Mouse (Mus musculus) kidney, postnatal 0 days (tissue): ENCODE data around the gene Arhgdib. TPM values are rescaled to one million over a fixed set of nuclear protein-coding genes. Genes with fewer than 3 reads are reported as not detected.

ENCODE experiments used
- ATAC-seq: fragments of 200-750 bp; cut with Nextera tagmentation; replicated peaks from 2 replicates; pipeline ENCODE4 v1.8.0; 2017; ENCODE audit warnings: low read depth, moderate number of reproducible peaks, moderate TSS enrichment, moderate library complexity; ENCODE audit not compliant: low FRiP score
- DNase-seq: peaks from one replicate; pipeline ENCODE4 v3.0.0-alpha.2; 2016; ENCODE audit warnings: low spot score
- H3K27ac ChIP-seq: fragments of 300-500 bp; sonication (generic); 2 replicates; pipeline ENCODE4 v1.5.1; 2014; ENCODE audit warnings: mild to moderate bottlenecking
- H3K27me3 ChIP-seq: fragments of 300-500 bp; sonication (generic); 2 replicates; pipeline ENCODE4 v1.6.1; 2014; ENCODE audit warnings: low read length, mixed read lengths; ENCODE audit not compliant: insufficient read depth
- H3K36me3 ChIP-seq: fragments of 300-500 bp; sonication (generic); 2 replicates; pipeline ENCODE4 v1.6.1; 2014; ENCODE audit warnings: low read length, mixed read lengths; ENCODE audit not compliant: insufficient read depth
- H3K4me1 ChIP-seq: fragments of 300-500 bp; sonication (generic); replicated peaks from 2 replicates; pipeline ENCODE4 v1.6.1; 2014; ENCODE audit warnings: antibody characterized with exemption, low read length, mixed read lengths; ENCODE audit not compliant: insufficient read depth
- H3K4me2 ChIP-seq: fragments of 300-500 bp; sonication (generic); 2 replicates; pipeline ENCODE4 v1.6.1; 2014; ENCODE audit warnings: mild to moderate bottlenecking, low read length, moderate library complexity, mixed read lengths
- H3K4me3 ChIP-seq: fragments of 300-500 bp; sonication (generic); replicated peaks from 2 replicates; pipeline ENCODE4 v1.5.1; 2014; ENCODE audit warnings: low read depth, low read length
- H3K9ac ChIP-seq: fragments of 300-500 bp; sonication (generic); 2 replicates; pipeline ENCODE4 v1.6.1; 2014; ENCODE audit warnings: low read depth, low read length
- H3K9me3 ChIP-seq: fragments of 300-500 bp; sonication (generic); replicated peaks from 2 replicates; pipeline ENCODE4 v1.6.1; 2016; ENCODE audit warnings: low read length, inconsistent platforms, mixed read lengths
- CTCF ChIP-seq: IDR thresholded peaks from 2 replicates; pipeline ENCODE4 v1.5.1; 2016; ENCODE audit warnings: antibody characterized with exemption, low read depth, mild to moderate bottlenecking, moderate library complexity
- WGBS: fragments of 180-500 bp; shearing (Covaris S2); extraction: QIAGEN DNeasy Blood & Tissue Kit; methylation state at CpG from one replicate; pipeline ENCODE4 v1.1.7; 2014; 5-methylcytosine and 5-hydroxymethylcytosine counted together
- polyA plus RNA-seq: library from polyadenylated mRNA; unstranded; fragments of >200 nt; fragmentation: Nextera tagmentation; extraction: Ambion mirVana; gene quantifications from 2 replicates; pipeline ENCODE4 v1.2.1, GENCODE M21; 2015

The Arhgdib gene
- polyA plus RNA-seq, 1 experiment from 2014 or later = 106 TPM

GRCm38 (mm10) chr6:136898954-136899353 lies 42.7 kb downstream of the Arhgdib start:
- H3K27ac ChIP-seq = peak overlapping the region; percentile 52; the same call in 1 of the 2 replicates
- no peak overlapping the region for H3K4me2 ChIP-seq
- H3K4me1 ChIP-seq = peaks cover 3% of the 10 kb centered on the region
- 47% methylated on average over 2 of the region's 2 CpGs for WGBS
- TF ChIP-seq CTCF = no peak
- no peaks in the 10 kb centered on the region for H3K27me3 ChIP-seq
- DNase-seq (no peak), ATAC-seq (no peak)
- H3K4me3 ChIP-seq = no peak overlapping the region
- no peaks in the 10 kb centered on the region for H3K36me3 ChIP-seq
- no peaks in the 10 kb centered on the region for H3K9me3 ChIP-seq
- H3K9ac ChIP-seq = no peak overlapping the region

- WGBS = 18% methylated on average over 4 of the region's 4 CpGs
- no peaks in the 10 kb centered on the region for H3K27me3 ChIP-seq
Observed at GRCm38 (mm10) chr6:136898222-136898621, 43.5 kb downstream of the Arhgdib start.

GRCm38 (mm10) chr6:136897789-136898188 lies 43.9 kb downstream of the Arhgdib start:
- H3K27me3 ChIP-seq = no peaks in the 10 kb centered on the region
- no peak overlapping the region for H3K4me2 ChIP-seq
- ATAC-seq = 0 out of 2 replicates have a peak, but pooled peaks have one; percentile 5
- peak; percentile 78 for DNase-seq
- TF ChIP-seq CTCF = no peak
- H3K36me3 ChIP-seq = no peaks in the 10 kb centered on the region
- 48% methylated on average over 4 of the region's 4 CpGs for WGBS
- H3K27ac ChIP-seq = peak overlapping the region; percentile 52
- H3K9me3 ChIP-seq = no peaks in the 10 kb centered on the region
- no peak overlapping the region for H3K4me3 ChIP-seq
- H3K9ac ChIP-seq = no peak overlapping the region
- peaks cover 3% of the 10 kb centered on the region for H3K4me1 ChIP-seq

More at GRCm38 (mm10) chr6:136898222-136898621, 43.5 kb downstream of the Arhgdib start:
- DNase-seq = peak; percentile 75
- Histone ChIP-seq H3K4me3 (no peak overlapping the region), H3K4me2 (no peak overlapping the region), H3K27ac (peak overlapping the region; percentile 52), H3K36me3 (no peaks in the 10 kb centered on the region), H3K4me1 (peaks cover 3% of the 10 kb centered on the region), H3K9me3 (no peaks in the 10 kb centered on the region), H3K9ac (no peak overlapping the region)
- no peak for TF ChIP-seq CTCF
- peak; percentile 50 for ATAC-seq

GRCm38 (mm10) chr6:136894532-136895339 lies 47.0 kb downstream of the Arhgdib start:
- WGBS = 28% methylated on average over 15 of the region's 15 CpGs
- peak; percentile 48 for ATAC-seq
- no peak overlapping the region for H3K9ac ChIP-seq

GRCm38 (mm10) chr6:136892002-136892401 lies 49.7 kb downstream of the Arhgdib start:
- DNase-seq = no peak
- 0 out of 2 replicates have a peak overlapping the region, but pooled peaks have one; percentile 5 for H3K27ac ChIP-seq
- no peaks in the 10 kb centered on the region for H3K9me3 ChIP-seq
- no peaks in the 10 kb centered on the region for H3K27me3 ChIP-seq
- TF ChIP-seq CTCF = no peak
- no peak overlapping the region for H3K4me3 ChIP-seq
- ATAC-seq = no peak
- H3K36me3 ChIP-seq = no peaks in the 10 kb centered on the region
- WGBS = 91% methylated on average over 2 of the region's 2 CpGs
- peaks cover 3% of the 10 kb centered on the region for H3K4me1 ChIP-seq
- no peak overlapping the region for H3K9ac ChIP-seq
- no peak overlapping the region for H3K4me2 ChIP-seq

More at GRCm38 (mm10) chr6:136894532-136895339, 47.0 kb downstream of the Arhgdib start:
- peak; percentile 90 for DNase-seq
- Histone ChIP-seq H3K9me3 (no peaks in the 10 kb centered on the region), H3K36me3 (no peaks in the 10 kb centered on the region), H3K4me2 (no peak overlapping the region), H3K27ac (peak overlapping the region; percentile 79), H3K27me3 (no peaks in the 10 kb centered on the region), H3K4me3 (no peak overlapping the region), H3K4me1 (peaks cover 3% of the 10 kb centered on the region)
- no peak for TF ChIP-seq CTCF

GRCm38 (mm10) chr6:136889554-136889953 lies 52.1 kb downstream of the Arhgdib start:
- no peak overlapping the region for H3K9ac ChIP-seq
- no peaks in the 10 kb centered on the region for H3K4me1 ChIP-seq
- H3K9me3 ChIP-seq = no peaks in the 10 kb centered on the region
- TF ChIP-seq CTCF = no peak
- no peak overlapping the region for H3K27ac ChIP-seq
- 86% methylated on average over 6 of the region's 6 CpGs for WGBS
- H3K36me3 ChIP-seq = no peaks in the 10 kb centered on the region
- H3K4me2 ChIP-seq = no peak overlapping the region
- no peak for DNase-seq
- no peak overlapping the region for H3K4me3 ChIP-seq
- no peak for ATAC-seq
- no peaks in the 10 kb centered on the region for H3K27me3 ChIP-seq
